Mouse (Mus musculus): ENCODE results near the gene Nptn.

The Nptn gene

DNA sequence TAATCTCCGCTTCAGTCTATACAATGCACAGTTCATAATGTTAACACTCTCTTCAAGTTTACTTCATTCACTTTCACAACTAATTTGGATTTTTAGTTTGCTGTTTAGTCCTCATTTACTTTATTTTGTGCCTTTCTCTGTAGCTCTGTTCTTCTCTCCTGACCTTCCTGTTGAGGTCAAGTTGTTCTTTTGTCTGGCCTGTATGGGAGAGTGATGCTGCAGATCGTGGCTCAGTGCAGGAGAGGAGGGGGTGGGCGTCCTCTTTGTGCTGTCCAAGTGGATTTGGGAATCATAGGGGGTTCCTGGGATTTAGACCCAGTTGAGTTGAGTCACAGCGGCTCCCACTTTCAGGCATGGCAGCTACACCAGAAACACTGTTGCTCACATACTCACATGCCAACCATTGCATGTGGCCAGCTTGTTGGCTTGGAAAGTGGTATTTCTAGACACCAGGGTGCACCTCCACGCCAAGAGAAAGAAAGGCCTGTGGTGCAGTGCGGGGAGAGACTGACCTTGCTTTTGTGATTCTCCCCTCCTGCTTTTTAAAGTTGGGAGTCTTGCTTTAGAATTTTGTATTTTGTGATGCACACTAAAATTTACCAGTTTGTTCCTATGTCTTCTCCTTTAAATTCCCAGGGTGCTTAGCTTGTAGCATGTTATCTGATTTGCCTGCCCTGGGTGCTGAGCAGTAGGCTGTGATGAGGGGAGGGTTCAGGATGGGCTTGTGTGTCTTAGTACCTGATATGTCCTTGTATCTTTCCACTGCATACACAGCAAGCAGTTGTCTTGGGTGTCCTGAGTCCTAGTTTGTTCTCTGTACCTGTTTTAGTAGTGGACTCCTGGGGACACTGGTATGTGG lies 66.6 kb downstream of the Nptn start:
- in situ Hi-C loops (cut with MboI; ENCODE audit: unreplicated experiment in 2 of 2), result no loop called here

DNA sequence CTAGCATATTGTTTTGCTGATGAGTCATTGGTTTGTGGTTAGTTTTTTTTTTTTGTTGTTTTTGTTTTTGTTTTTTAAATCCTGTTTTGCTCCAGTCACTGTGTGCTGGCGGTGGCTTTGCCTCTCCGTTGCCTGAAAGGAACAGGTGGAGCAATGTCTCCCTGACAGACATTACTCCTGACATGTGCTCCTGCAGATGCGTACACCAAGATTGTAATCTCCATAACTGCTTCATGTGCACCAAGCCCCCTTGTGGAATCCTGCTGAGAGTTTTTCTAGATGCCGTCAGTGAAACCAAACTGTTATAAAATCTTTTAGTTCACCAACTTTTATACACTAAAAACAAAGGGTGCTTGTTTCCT lies 67.2 kb downstream of the Nptn start:
- in situ Hi-C loops (cut with MboI; ENCODE audit: unreplicated experiment in 2 of 2), result no loop called here

DNA sequence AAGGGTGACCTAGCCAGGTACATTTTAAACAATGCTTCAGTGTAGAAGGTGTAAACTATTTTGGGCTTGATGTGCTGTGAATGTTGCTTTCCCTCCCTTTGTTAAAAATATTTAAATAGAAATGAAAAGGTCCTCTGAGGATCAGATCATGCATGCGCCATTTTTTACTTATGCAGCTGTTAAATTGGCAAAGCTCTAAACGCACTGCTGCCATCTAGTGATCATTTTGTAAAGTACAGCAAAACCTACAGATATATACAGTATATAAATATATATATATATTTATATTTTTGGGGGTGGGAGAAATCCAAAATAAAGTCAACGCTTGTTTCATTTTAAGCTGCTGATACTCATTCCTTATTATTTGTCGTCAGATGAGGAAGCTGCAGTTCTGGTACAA lies 70.0 kb downstream of the Nptn start:
- in situ Hi-C loops (cut with MboI; ENCODE audit: unreplicated experiment in 2 of 2), result loop anchor here (5.0 to 10.0 kb wide), 3 partner anchors 75 to 243 kb away; no protein-coding TSS in a partner anchor

DNA sequence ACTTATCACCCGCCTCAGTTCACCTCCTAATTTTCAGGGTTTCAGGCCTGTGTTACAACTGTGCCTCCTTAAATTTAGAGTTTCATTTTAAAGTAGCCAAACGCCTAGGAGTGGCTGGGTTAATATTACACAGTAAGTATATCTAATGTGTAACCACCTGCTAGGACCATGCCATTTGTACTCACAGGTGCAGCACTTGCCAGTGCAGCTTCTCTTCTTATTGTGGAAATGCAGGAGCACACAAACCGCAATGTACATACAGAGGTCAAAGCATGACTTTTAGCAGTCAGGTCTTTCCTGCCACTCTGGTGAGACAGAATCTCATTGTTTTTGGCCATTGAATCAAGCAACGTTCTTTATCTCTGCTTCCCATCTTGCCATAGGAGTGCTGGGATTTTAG lies 72.5 kb downstream of the Nptn start:
- in situ Hi-C loops (cut with MboI; ENCODE audit: unreplicated experiment in 2 of 2), result loop anchor here (5.0 to 10.0 kb wide), 3 partner anchors 77 to 240 kb away; no protein-coding TSS in a partner anchor

DNA sequence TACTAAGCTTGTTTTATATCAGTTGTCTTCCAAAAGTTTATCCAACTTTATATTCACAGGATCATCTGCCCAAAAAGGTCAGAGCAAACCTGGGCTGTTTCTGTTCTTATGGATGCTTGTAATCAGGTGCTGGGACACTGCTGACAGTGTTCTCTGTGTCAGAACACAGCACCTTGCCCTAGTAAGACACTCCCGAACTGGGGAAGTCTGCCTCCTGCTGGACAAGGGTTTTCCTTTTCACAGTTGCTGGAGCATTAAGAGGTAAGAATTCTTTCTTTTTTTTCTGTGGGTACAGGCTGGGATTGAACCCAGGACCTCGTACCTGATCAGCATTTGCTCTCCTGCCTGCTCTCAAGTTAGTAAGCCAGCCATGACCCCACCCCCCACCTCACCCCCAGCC lies 74.4 kb downstream of the Nptn start:
- in situ Hi-C loops (cut with MboI; ENCODE audit: unreplicated experiment in 2 of 2), result loop anchor here (5.0 to 10.0 kb wide), 3 partner anchors 79 to 238 kb away; no protein-coding TSS in a partner anchor

DNA sequence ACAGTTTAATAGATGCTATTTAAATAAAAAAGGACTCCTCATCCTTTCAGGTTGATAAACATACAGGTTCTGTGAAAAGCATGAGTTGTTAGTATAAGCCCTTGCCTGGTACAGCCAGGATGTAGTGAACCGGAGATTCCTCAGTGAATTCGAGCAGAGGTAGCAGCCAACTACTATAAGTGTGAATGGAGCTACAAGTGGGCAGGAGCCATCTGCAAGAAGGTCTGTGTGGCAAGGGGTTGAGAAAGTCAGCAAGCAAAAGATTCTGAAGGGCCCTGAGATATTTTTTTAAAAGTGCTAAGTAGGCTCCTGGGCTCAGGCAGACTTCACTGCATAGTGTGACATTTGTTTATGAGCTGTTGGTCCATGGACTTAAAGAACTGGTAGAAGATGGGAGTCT lies 74.8 kb downstream of the Nptn start:
- in situ Hi-C loops (cut with MboI; ENCODE audit: unreplicated experiment in 2 of 2), result loop anchor here (5.0 to 10.0 kb wide), 3 partner anchors 80 to 238 kb away; no protein-coding TSS in a partner anchor

DNA sequence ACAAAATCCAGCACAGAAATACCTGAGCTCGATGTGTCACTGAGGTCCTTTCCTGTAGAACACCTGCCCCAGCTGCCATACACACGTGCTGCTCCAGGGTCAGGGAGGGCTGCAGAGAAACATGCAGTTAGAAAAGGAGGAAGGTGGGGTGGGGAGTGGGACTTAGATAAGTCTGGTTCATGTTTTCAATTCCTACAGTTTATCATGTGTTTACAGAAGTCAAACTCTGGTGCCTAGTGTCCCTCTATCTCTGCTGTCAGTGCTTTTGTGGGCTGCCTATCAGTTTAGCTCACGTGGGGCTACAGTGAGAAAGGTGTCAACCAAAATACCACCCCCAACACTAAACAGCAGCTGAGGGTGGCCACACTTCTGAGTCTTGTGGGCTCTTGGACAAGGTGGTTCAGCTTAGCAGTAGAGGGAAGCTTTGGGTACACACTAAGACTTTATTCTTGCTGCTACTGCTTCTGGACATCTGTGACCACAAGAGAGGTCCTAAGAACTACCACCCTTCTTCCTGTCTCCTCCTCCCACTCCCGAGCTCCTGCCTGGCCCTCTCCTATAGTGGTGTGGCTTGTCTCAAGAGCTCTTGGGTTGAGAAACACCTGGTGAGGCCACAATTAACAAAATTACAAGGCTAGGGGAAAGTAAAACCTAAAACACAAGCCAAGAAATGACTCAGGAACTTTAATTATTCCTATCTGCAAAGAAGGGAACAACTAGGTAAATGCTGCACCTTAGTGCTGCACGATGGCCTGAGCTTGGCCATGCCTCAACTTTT lies 75.9 kb downstream of the Nptn start:
- in situ Hi-C loops (cut with MboI; ENCODE audit: unreplicated experiment in 2 of 2), result loop anchor here (5.0 to 10.0 kb wide), 3 partner anchors 81 to 237 kb away; no protein-coding TSS in a partner anchor

DNA sequence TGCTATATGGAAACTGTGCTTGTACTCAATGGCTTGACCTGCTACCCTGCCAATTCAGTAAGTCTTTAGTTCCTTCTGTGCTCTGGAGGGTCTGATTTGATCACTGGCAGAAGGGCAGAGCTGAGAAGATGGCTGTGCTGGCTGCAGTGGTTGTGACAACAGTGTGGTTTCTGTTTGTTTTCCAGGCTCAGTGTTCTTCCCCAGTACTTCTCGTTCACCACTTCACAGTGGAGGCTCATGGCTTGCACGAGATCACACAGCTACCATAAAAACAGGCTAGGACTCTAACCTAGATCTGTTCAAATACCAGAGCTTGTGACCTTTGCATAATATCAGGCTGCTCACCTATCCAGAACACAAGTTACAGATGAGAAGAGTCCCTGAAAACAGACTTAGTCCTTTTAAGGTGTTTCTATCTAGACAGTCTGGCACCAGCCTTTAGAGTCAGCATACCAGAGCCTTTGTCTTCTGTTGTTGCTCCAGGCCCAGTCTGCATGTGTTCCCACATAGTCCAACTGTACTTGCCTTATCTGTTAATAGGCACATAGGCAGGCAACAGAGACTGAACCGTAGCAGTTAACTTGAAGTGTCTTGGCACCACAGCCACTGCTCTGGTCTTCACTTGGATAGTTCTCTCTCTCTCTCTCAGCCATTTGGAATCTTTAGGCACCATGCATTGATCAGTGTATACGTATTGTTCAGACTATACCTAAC lies 76.7 kb downstream of the Nptn start:
- in situ Hi-C loops (cut with MboI; ENCODE audit: unreplicated experiment in 2 of 2), result loop anchor here (5.0 to 10.0 kb wide), 3 partner anchors 81 to 236 kb away; no protein-coding TSS in a partner anchor

DNA sequence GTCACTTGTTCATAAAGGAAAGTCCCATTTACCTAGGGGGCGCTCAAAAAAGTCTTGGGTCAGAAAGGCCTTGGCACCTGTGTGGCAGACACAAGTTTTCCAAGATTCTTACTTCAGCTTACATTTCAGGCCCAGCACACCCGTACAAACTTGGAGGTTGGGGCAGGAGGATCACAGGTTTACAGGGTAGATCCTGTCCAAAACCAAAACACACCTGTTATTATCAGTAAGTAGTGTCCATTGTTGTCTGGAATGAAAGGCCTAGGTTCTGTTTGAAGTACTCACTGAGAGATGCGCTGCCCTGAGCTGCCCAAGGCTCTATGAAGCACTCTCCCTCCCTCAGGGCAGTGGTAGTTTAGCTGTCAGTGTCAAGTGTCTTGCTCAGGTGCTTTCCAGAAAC lies 77.3 kb downstream of the Nptn start:
- in situ Hi-C loops (cut with MboI; ENCODE audit: unreplicated experiment in 2 of 2), result loop anchor here (5.0 to 10.0 kb wide), 3 partner anchors 82 to 235 kb away; no protein-coding TSS in a partner anchor

DNA sequence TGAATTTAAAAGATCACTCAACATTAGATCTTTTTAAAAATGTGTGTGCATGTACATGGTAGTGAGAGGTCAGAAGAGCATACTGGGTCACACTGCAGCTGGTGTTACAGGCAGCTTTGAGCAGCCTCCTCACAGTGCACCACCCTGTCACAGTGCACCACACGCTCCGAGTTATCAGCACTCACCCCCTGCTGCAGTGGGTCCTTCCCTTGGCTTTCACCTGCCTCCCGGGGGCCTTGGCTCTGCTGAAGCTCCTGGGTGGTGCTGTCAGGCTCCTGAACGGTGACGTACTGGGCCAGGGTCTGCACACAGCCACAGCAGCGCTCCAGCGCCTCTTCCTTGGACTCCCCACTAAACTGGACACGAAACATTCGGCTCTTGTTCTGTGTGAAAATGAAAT lies 77.9 kb downstream of the Nptn start:
- in situ Hi-C loops (cut with MboI; ENCODE audit: unreplicated experiment in 2 of 2), result loop anchor here (5.0 to 10.0 kb wide), 3 partner anchors 83 to 235 kb away; no protein-coding TSS in a partner anchor

DNA sequence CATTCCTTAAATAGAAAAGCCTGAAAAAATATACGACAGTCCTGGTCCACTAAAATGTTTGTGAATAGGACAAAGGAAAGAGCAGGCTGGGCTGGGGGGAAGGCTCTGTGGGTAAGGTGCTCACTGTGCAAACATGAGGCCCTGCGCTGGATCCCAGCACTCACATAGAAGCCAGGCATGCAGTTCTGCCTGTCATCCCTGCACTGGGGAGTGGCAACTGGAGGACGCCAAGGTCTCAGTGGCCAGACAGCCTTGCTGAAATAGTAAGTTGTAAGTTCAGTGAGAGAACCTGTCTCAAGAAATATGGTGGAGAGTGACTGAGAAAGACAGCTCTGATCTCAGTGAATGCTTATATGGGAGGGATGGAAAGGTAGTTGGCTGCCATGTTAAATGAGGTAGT lies 78.6 kb downstream of the Nptn start:
- in situ Hi-C loops (cut with MboI; ENCODE audit: unreplicated experiment in 2 of 2), result no loop called here

DNA sequence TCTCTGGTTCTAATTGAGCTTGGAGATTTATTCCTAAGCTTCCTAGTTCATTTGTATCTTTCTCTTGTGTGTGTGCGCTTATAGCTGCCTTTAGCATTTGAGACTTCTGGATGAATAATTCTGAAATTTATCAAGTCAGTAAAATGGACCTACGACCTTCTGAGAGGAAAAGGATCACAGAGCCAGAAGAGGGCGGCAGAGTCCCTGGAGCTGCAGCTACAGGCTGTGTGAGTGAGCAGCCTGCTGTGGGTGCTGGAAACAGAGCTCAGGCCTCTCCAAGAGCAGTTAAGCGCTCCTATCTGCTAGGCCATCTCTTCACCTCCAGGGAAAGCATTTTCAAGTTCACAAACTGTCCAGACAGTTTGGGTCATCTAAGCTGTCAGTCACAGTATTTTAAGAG lies 80.0 kb downstream of the Nptn start:
- in situ Hi-C loops (cut with MboI; ENCODE audit: unreplicated experiment in 2 of 2), result no loop called here

DNA sequence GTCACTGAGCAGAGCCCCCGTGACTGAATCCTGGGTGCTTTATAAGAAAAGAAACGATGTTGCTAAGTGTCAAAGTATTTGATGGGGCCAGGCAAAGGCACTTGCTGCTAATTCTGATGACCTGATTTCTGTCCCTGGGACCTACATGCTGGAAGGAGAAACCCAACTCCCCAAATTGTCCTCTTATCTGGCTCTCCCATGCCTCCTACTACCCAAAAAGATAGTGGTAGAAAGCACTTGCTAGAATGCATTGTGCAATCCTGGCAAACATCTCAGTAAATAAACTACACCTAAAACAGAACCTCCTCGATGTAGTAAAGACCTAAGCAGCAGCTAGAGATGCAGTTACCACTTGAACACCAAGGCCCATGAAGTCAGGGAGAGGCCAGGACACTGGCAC lies 80.8 kb downstream of the Nptn start:
- in situ Hi-C loops (cut with MboI; ENCODE audit: unreplicated experiment in 2 of 2), result no loop called here

DNA sequence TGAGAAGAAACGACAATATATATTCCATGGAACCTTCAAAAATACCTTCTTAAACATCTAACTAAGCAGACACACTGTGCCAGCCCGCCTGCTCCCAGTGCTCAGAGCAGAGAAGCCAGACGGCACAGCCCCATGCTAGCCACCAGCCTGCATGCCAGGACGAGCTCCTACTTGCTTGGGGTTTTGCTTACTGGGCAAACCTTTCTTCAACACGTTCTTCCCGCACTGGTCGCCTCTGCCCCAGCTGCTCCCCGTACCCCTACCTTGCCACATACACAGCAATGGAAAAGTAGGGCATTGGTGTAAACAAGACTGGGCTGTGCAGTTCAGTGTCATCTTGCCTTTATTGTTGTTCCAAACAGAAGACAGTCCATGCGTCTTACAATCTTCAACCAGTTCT lies 83.5 kb downstream of the Nptn start:
- in situ Hi-C loops (cut with MboI; ENCODE audit: unreplicated experiment in 2 of 2), result no loop called here

DNA sequence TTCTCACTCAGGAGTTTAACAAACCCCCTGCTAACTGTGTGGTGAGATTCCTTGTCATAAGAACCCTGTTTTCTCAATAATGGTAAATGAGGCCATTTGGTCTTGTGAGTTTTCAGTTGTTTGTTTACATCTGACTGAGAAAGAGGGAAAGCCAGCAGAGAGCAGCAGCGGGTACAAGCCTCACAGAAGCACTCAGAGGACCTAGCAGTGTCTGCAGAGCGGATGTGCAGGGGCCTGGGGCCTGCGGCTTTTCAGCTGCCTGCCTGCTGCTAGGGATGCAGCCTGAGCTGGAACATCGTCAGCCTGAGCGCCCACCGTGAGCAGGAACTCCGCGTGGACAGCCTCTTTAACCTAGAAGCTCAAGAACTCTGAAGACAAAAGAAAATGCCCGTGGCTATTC lies 84.2 kb downstream of the Nptn start:
- in situ Hi-C loops (cut with MboI; ENCODE audit: unreplicated experiment in 2 of 2), result no loop called here

DNA sequence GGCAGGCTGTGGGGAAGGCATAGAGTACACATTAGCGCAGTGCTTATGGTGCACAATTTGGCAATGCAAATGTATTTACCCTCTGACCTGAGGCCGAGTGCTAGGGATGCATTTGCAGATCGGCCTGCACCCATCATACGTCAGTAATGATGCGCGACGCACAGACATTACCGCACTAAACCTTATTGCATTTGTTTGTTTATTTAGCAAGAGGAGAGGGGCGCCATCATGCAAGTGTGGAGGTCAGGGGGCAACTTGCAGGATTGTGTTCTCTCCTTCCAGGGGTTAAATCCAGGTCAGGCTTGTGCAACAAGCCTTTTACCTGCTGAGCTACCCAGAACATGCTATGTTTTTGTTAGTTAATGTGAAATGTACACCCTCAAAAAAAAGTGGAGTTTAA lies 85.2 kb downstream of the Nptn start:
- in situ Hi-C loops (cut with MboI; ENCODE audit: unreplicated experiment in 2 of 2), result no loop called here

DNA sequence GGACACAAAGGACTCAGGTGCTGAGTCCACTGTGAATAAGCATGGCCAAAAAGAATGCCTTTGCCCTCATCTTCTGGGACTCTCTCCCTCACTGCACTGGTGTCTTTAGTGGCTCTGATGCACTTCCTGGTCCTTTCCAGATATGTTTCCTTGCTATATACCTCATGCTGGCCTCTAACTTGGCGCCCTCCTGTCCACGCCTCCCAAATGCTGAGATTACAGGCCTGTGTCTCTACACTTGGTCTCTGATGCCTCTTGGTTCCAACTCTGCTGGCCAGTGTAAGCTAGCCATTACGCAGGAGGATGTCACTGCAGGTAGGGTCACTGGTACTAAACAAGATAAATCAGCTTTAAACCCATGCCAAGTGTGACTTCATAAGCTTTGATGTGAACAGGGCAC lies 86.1 kb downstream of the Nptn start:
- in situ Hi-C loops (cut with MboI; ENCODE audit: unreplicated experiment in 2 of 2), result no loop called here

DNA sequence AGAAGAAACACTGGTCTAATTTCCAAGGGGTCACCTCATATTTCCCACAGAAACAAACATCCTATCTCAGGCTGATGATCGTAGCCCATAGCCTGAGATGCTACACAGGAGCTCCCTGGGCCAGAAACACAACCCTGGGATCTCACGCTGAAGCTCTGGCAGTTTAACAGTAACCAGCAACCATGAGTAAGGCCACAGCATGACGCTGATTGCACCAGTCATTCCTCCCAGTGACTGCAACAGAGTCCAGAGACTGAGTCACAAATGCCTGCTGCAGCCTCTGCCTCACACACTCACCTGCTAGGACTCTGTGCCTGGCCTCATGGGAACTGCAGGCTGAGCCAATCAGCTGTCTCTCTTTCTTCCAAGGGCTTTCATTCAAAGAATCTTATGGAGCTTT lies 87.0 kb downstream of the Nptn start:
- in situ Hi-C loops (cut with MboI; ENCODE audit: unreplicated experiment in 2 of 2), result no loop called here

DNA sequence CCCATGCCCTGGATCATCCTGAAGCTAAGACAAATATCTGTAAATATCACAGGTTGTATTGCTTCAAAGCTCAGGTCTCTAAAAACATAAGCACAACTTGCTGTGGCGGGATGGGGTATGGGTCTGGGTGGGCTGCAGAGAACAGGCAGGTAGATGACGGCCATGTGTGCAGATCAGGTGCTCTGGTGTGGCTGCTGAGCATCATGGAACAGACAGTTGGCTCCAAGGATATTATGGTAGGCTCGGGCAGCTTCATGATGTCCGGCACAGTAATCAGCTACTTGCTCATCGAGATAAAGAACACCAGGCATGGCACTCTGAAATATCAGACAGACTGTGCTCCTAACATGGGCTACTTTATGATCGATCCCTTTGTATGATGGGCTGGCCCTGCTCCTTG lies 87.8 kb downstream of the Nptn start:
- in situ Hi-C loops (cut with MboI; ENCODE audit: unreplicated experiment in 2 of 2), result no loop called here

DNA sequence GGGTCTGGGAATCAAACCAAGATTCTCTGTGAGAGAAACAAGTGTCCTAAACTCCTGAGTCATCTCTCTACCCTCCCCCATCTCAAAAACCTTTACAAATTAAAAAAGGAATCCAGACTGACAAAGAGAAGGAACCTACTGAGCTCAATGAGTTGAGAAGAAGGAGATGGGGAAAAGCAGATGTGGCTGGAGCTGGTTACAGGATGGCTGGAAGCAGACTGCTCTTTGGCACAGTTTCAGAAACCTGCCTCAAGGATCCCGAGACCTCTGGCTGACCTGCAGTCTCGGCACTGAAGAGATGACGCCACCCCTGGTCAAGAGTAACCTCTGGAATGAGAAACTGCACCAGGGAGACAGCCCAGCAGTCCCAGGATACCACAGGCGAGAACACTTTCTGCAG lies 90.4 kb downstream of the Nptn start:
- in situ Hi-C loops (cut with MboI; ENCODE audit: unreplicated experiment in 2 of 2), result no loop called here

DNA sequence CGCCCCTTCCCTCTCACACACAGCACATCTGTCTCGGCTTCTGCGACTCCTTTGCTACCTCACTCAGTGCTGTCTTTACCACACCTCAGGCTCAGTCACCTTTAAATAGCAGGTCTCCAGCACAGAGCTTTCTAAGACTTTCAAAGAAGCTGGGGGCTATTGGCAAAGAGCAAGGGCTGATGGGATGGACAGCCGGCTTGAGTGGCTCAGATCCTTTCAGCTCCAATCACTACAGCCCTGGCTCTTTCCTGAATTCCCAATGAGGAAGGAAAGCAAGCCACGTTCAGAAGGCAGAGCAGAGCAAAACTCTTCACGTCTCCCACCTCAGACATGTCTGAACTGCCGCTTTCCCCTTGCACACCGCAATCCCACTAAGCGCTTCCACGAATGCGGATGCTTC lies 92.7 kb downstream of the Nptn start:
- in situ Hi-C loops (cut with MboI; ENCODE audit: unreplicated experiment in 2 of 2), result loop anchor here in 1 of 2 experiments (25.0 kb wide), 1 partner anchor 1812 kb away; the partner anchor contains the start of genes Cspg4 and Odf3l1

Measured in v-Abl transformed pro-B cells (cell line).